Mouse (Mus musculus): ENCODE measurements around the gene Rnf185. TPM values are rescaled to one million over a fixed set of nuclear protein-coding genes. Genes with fewer than 3 reads are reported as not detected.

Rnf185 gene
- polyA plus RNA-seq (2012; rRNA removed) = 12.5 and 12.7 TPM in 2 replicates

GRCm38 (mm10) chr11:3452167-3452639 is at the start of gene Rnf185:
Rnf185 (minus strand) TSS chr11:3452363.

GRCm38 (mm10) chr11:3487952-3488570 is 35.9 kb upstream of the Rnf185 start, which contains the start of gene Pla2g3:
Pla2g3 (plus strand) TSS chr11:3488284.

GRCm38 (mm10) chr11:3408997-3409732 is 43.0 kb downstream of the Rnf185 start, which contains the start of gene Limk2:
Limk2 (minus strand) TSS chr11:3409189.

Other genes with a start within 250 kb of the Rnf185 start
- gene Eif4enif1, start 250.0 kb downstream of the Rnf185 start, polyA plus RNA-seq (2012; rRNA removed) = 14.2 and 20.6 TPM in 2 replicates
- 1.5 and 3.1 TPM in 2 replicates for gene Drg1, start 185.9 kb downstream of the Rnf185 start, polyA plus RNA-seq (2012; rRNA removed)
- gene Patz1, start 163.5 kb downstream of the Rnf185 start, polyA plus RNA-seq (2012; rRNA removed) = 8.1 and 12.0 TPM in 2 replicates
- gene Pik3ip1, start 122.0 kb downstream of the Rnf185 start, polyA plus RNA-seq (2012; rRNA removed) = 7.7 and 9.1 TPM in 2 replicates
- gene Limk2, start 43.2 kb downstream of the Rnf185 start, polyA plus RNA-seq (2012; rRNA removed) = 53.7 and 55.5 TPM in 2 replicates
- gene Pla2g3, start 35.9 kb upstream of the Rnf185 start, polyA plus RNA-seq (2012; rRNA removed) = 1.1 and 2.1 TPM in 2 replicates
- gene Inpp5j, start 52.5 kb upstream of the Rnf185 start, polyA plus RNA-seq (2012; rRNA removed) = 10.3 and 13.8 TPM in 2 replicates
- gene Selenom, start 62.3 kb upstream of the Rnf185 start, polyA plus RNA-seq (2012; rRNA removed) = 106 and 141 TPM in 2 replicates
- 81.6 and 86.6 TPM in 2 replicates for gene Smtn, start 88.2 kb upstream of the Rnf185 start, polyA plus RNA-seq (2012; rRNA removed)
- 1.5 and 2.7 TPM in 2 replicates for gene Morc2a, start 196.8 kb upstream of the Rnf185 start, polyA plus RNA-seq (2012; rRNA removed)

Measured in stomach, adult 2 months (tissue).